Mouse (Mus musculus) megakaryocyte, embryonic 14.5 days (primary cell): ENCODE results near the gene Cox4i1.

ENCODE experiments used
- FLI1 ChIP-seq: IDR thresholded peaks from 2 replicates; pipeline ENCODE4 v1.6.1; 2012; ENCODE audit warnings: low read length, inconsistent platforms, mixed read lengths
- GATA1 ChIP-seq: IDR thresholded peaks from 3 replicates; pipeline ENCODE4 v1.6.1; 2012; ENCODE audit warnings: mixed read lengths, low read length, inconsistent platforms, borderline replicate concordance

DNA sequence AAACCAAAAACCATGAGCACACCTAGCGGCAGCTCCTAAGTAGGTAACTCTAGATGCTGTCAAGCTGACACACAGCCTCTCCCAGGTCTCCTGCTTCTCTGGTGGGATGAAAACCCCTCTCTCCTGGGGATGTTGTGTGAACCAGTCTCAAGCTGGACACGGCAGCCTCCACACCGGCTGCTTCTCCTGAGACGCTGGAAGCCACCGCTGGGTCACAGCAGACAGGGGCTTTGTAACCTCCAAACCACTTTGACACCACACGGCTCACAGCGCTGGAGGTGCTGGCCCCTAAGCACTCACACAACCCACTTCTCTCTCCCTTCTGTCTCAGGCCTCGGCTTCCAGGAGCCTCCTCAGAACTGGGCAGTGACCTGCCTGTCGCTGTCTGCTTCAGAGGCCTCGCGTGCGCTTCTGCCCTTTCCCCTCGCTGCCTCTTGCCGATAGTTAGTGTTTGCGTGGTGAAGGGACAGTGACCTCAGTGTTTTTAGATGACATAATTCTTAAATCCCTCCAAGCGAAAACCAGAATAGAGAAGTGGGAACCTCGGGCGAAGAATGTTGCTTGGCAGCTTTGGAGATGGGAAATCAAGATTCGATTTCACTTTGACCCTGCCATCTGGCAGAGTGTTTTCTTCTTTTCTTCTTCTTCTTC lies 51.7 kb downstream of the Cox4i1 start:
- TF ChIP-seq GATA1 (no peak), FLI1 (no peak)
